8 mouse cellular contexts compared by ENCODE assay signal in the genomic region with DNA sequence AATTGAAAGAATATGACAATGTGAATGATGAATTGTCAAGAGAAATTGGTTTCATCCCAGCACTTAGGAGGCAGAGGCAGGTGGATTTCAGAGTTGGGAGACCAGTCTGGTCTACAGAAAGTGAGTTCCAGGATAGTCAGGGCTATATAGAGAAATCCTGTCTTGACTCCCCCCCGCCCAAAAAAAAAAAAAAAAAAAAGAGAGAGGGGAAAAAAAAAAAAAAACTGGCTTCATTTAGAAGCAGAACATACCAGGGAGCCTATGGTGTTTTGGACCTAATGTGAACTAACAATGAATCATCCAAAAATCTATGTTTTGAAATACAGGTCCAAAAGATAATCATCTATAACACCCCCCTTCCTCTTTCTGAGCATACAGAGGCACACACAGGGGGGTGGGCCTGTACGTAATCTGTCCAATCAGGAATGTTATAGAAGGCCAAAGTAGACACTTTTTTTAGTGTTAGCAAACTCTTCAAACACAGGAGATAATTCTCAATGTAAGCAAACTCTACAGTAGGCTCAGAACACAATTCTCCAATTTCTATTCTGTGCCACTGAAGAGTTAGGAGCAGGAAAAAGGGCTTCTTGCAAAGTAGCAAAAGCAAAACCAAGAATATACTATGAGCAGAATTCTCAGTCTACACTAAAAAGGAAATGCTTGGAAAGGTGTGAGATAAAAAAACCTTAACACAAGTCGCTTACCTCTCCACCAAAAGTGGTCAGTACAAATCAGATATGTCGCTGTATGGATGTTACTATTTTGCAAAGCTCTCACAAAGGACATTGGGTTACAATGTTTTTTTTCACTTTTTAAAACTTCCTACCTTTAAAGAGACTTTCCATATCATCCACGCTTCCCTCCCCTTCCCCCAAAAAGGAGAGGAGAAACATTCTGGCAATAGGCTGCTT. TPM values are rescaled to one million over a fixed set of nuclear protein-coding genes. Genes with fewer than 3 reads are reported as not detected.
DNase-seq lines count a peak whose midpoint lies in the region; ATAC-seq and TF ChIP-seq lines count a peak whose summit lies in the region.

No protein-coding gene starts in this region.

- peak overlapping the region; percentile 78 for H3K4me2 ChIP-seq in embryonic facial prominence, embryonic 15.5 days (replicated peaks)
- peak overlapping the region; percentile 67 for H3K4me2 ChIP-seq in neural tube, embryonic 13.5 days

- intact Hi-C loops in left cerebral cortex, adult 2 months (cut with DNase I) = loop anchor here (5.0 kb wide), 1 partner anchor 131 kb away; a partner anchor contains a TSS
- intact Hi-C loops in left cerebral cortex, postnatal 25 days (cut with DNase I) = no loop called here

- peaks cover 28% of the 10 kb centered on the region; the same call in 1 of the 2 replicates for H3K4me1 ChIP-seq in embryonic facial prominence, embryonic 15.5 days
- peaks cover 25% of the 10 kb centered on the region for H3K4me1 ChIP-seq in limb, embryonic 10.5 days
- H3K4me1 ChIP-seq in neural tube, embryonic 13.5 days (replicated peaks) = peaks cover 42% of the 10 kb centered on the region

- ATAC-seq in embryonic facial prominence, embryonic 15.5 days (ENCODE audit: insufficient number of reproducible peaks, low FRiP score, low TSS enrichment, low read depth) = no peak
- no peak for ATAC-seq in neural tube, embryonic 13.5 days (ENCODE audit: low read depth)

- H3K9ac ChIP-seq in embryonic facial prominence, embryonic 15.5 days = 0 out of 2 replicates have a peak overlapping the region, but pooled peaks have one; percentile 31
- H3K9ac ChIP-seq in neural tube, embryonic 13.5 days = peak overlapping the region; percentile 95

- DNase-seq in left cerebral cortex, adult 2 months (ENCODE audit: extremely low spot score in 1 of 2, low spot score in 2 of 2) = no peak
- DNase-seq in left cerebral cortex, adult 18-20 months (ENCODE audit: low spot score in 2 of 2) = no peak
- no peak for DNase-seq in limb, embryonic 10.5 days (ENCODE audit: low spot score)
- no peak for DNase-seq in cerebellum, postnatal 14 days
- no peak for DNase-seq in left cerebral cortex, postnatal 25 days (ENCODE audit: low spot score in 2 of 2)
- DNase-seq in urinary bladder, adult 2 months (ENCODE audit: low spot score) = no peak

- WGBS in embryonic facial prominence, embryonic 15.5 days = 63% methylated on average over 5 of the region's 5 CpGs
- WGBS in limb, embryonic 10.5 days = 72% methylated on average over 5 of the region's 5 CpGs
- 71% methylated on average over 5 of the region's 5 CpGs for WGBS in neural tube, embryonic 13.5 days

- TF ChIP-seq CTCF in left cerebral cortex, adult 2 months (IDR thresholded peaks at IDR 0.05) = no peak

- no peaks in the 10 kb centered on the region for H3K9me3 ChIP-seq in embryonic facial prominence, embryonic 15.5 days (replicated peaks)
- H3K9me3 ChIP-seq in limb, embryonic 10.5 days (replicated peaks) = no peaks in the 10 kb centered on the region
- no peaks in the 10 kb centered on the region for H3K9me3 ChIP-seq in neural tube, embryonic 13.5 days

- no peak overlapping the region for H3K27ac ChIP-seq in left cerebral cortex, adult 2 months
- H3K27ac ChIP-seq in embryonic facial prominence, embryonic 15.5 days (replicated peaks) = no peak overlapping the region
- peak overlapping the region; percentile 95 for H3K27ac ChIP-seq in limb, embryonic 10.5 days
- no peak overlapping the region for H3K27ac ChIP-seq in neural tube, embryonic 13.5 days (replicated peaks)

- peaks cover 51% of the 10 kb centered on the region for H3K36me3 ChIP-seq in embryonic facial prominence, embryonic 15.5 days
- peaks cover 67% of the 10 kb centered on the region for H3K36me3 ChIP-seq in limb, embryonic 10.5 days
- H3K36me3 ChIP-seq in neural tube, embryonic 13.5 days = peaks cover 46% of the 10 kb centered on the region

- no peaks in the 10 kb centered on the region for H3K27me3 ChIP-seq in embryonic facial prominence, embryonic 15.5 days
- no peaks in the 10 kb centered on the region for H3K27me3 ChIP-seq in limb, embryonic 10.5 days (ENCODE audit: low read depth, poor library complexity, severe bottlenecking)
- H3K27me3 ChIP-seq in neural tube, embryonic 13.5 days = no peaks in the 10 kb centered on the region

- peak overlapping the region; percentile 92 for H3K4me3 ChIP-seq in left cerebral cortex, adult 2 months
- H3K4me3 ChIP-seq in embryonic facial prominence, embryonic 15.5 days (replicated peaks) = peak overlapping the region; percentile 91
- H3K4me3 ChIP-seq in limb, embryonic 10.5 days = peak overlapping the region; percentile 69
- H3K4me3 ChIP-seq in neural tube, embryonic 13.5 days = peak overlapping the region; percentile 95

RNA-seq across cellular contexts. Expression of a gene that starts 1.7 kb away (rescaled TPM):
- 100 to 1,000 TPM; 108 to 120 TPM for total RNA-seq in left cerebral cortex, adult 2 months (2021)
- 100 to 1,000 TPM; 118 to 121 TPM for total RNA-seq in left cerebral cortex, adult 18-20 months (2021)
- 43.8 and 49.9 TPM in 2 replicates for polyA plus RNA-seq in embryonic facial prominence, embryonic 15.5 days (2015; fragmentation: Nextera tagmentation; extraction: Ambion mirVana)
- 82.8 and 88.9 TPM in 2 replicates for polyA plus RNA-seq in limb, embryonic 10.5 days (2016; fragmentation: Nextera tagmentation; extraction: Ambion mirVana)
- polyA plus RNA-seq in neural tube, embryonic 13.5 days (2015; fragmentation: Nextera tagmentation; extraction: Ambion mirVana) = 31.0 and 34.8 TPM in 2 replicates
- 100 to 1,000 TPM; 112 to 118 TPM for total RNA-seq in left cerebral cortex, postnatal 25 days (2021)
- polyA plus RNA-seq in urinary bladder, adult 2 months (2012; rRNA removed) = 70.8 and 80.2 TPM in 2 replicates

RNA-seq across cellular contexts. Expression of a gene that starts 34.7 kb away (rescaled TPM):
- total RNA-seq in left cerebral cortex, adult 2 months (2021) = 10 to 100 TPM; 52.7 to 56.8 TPM
- 10 to 100 TPM; 54.8 to 58.4 TPM for total RNA-seq in left cerebral cortex, adult 18-20 months (2021)
- polyA plus RNA-seq in embryonic facial prominence, embryonic 15.5 days (2015; fragmentation: Nextera tagmentation; extraction: Ambion mirVana) = 8.9 and 9.5 TPM in 2 replicates
- polyA plus RNA-seq in limb, embryonic 10.5 days (2016; fragmentation: Nextera tagmentation; extraction: Ambion mirVana) = 6.1 and 7.8 TPM in 2 replicates
- polyA plus RNA-seq in neural tube, embryonic 13.5 days (2015; fragmentation: Nextera tagmentation; extraction: Ambion mirVana) = 9.1 and 9.5 TPM in 2 replicates
- 10 to 100 TPM; 45.7 to 47.7 TPM for total RNA-seq in left cerebral cortex, postnatal 25 days (2021)
- 21.3 and 31.5 TPM in 2 replicates for polyA plus RNA-seq in urinary bladder, adult 2 months (2012; rRNA removed)
